Mouse (Mus musculus) CD8-positive naive resting alpha-beta T cell, adult 2 months (primary cell): ENCODE measurements at regions not wholly inside any gene's neighbourhood (a gene's known extent, or its start where the extent isn't known, plus 50 kb on each side); places are given as distances from the start of the nearest gene placed in this dataset.

Experiments used
- DNase-seq, 2 experiments: peaks; one replicate each; pipeline ENCODE4 v3.0.0; 2022; ENCODE audit warnings: low read depth in 2 of 2, low spot score in 2 of 2

- DNase-seq, result no peak
Observed at GRCm38 (mm10) chr7:113059967-113060284, 106.2 kb downstream of the Rassf10 start.

GRCm38 (mm10) chr7:113060991-113061390 is 107.2 kb downstream of the Rassf10 start:
- DNase-seq, result no peak

- DNase-seq, result no peak
Observed at GRCm38 (mm10) chr7:113066536-113066935, 112.8 kb downstream of the Rassf10 start.

- no peak for DNase-seq
Observed at GRCm38 (mm10) chr7:113068296-113068695, 114.5 kb downstream of the Rassf10 start.

- DNase-seq, result no peak
Observed at GRCm38 (mm10) chr7:113069336-113069924, 115.7 kb downstream of the Rassf10 start.

GRCm38 (mm10) chr7:113071418-113071817 is 117.7 kb downstream of the Rassf10 start:
- DNase-seq, result no peak

GRCm38 (mm10) chr7:113073781-113074180 is 120.0 kb downstream of the Rassf10 start:
- no peak for DNase-seq

- DNase-seq, result no peak
Observed at GRCm38 (mm10) chr7:113075371-113075770, 121.6 kb downstream of the Rassf10 start.

GRCm38 (mm10) chr7:113076243-113076642 is 122.5 kb downstream of the Rassf10 start:
- no peak for DNase-seq

GRCm38 (mm10) chr7:113081120-113081519 is 126.1 kb upstream of the Arntl start:
- DNase-seq, result no peak

GRCm38 (mm10) chr7:113084930-113085625 is 122.2 kb upstream of the Arntl start:
- no peak for DNase-seq

- no peak for DNase-seq
Observed at GRCm38 (mm10) chr7:113086158-113086557, 121.1 kb upstream of the Arntl start.

- DNase-seq, result no peak
Observed at GRCm38 (mm10) chr7:113087646-113088045, 119.6 kb upstream of the Arntl start.

GRCm38 (mm10) chr7:113089044-113089443 is 118.2 kb upstream of the Arntl start:
- DNase-seq, result no peak

- no peak for DNase-seq
Observed at GRCm38 (mm10) chr7:113093931-113094330, 113.3 kb upstream of the Arntl start.

- no peak for DNase-seq
Observed at GRCm38 (mm10) chr7:113095092-113095491, 112.2 kb upstream of the Arntl start.

- no peak for DNase-seq
Observed at GRCm38 (mm10) chr7:113104265-113104664, 103.0 kb upstream of the Arntl start.

- DNase-seq, result no peak
Observed at GRCm38 (mm10) chr7:113105359-113105758, 101.9 kb upstream of the Arntl start.

- DNase-seq, result no peak
Observed at GRCm38 (mm10) chr7:113106731-113107130, 100.5 kb upstream of the Arntl start.

GRCm38 (mm10) chr7:113107965-113108364 is 99.3 kb upstream of the Arntl start:
- DNase-seq, result no peak

GRCm38 (mm10) chr7:113108442-113109000 is 98.7 kb upstream of the Arntl start:
- no peak for DNase-seq

- DNase-seq, result no peak
Observed at GRCm38 (mm10) chr7:113109481-113109880, 97.8 kb upstream of the Arntl start.
